Mouse (Mus musculus) intestine, embryonic 16.5 days (tissue): ENCODE results near the gene Lcp1. TPM values are rescaled to one million over a fixed set of nuclear protein-coding genes. Genes with fewer than 3 reads are reported as not detected.

ENCODE experiments used
- ATAC-seq: fragments of 200-750 bp; cut with Nextera tagmentation; 2 replicates; pipeline ENCODE4 v1.8.0; 2017; ENCODE audit warnings: moderate TSS enrichment, moderate library complexity
- H3K27ac ChIP-seq: fragments of 300-500 bp; sonication (generic); 2 replicates; pipeline ENCODE4 v1.5.1; 2014; ENCODE audit warnings: mild to moderate bottlenecking, low read length
- H3K27me3 ChIP-seq: fragments of 300-500 bp; sonication (generic); replicated peaks from 2 replicates; pipeline ENCODE4 v1.6.1; 2014; ENCODE audit warnings: low read length, control low read depth, mixed read lengths; ENCODE audit not compliant: control insufficient read depth, insufficient read depth
- H3K36me3 ChIP-seq: fragments of 300-500 bp; sonication (generic); 2 replicates; pipeline ENCODE4 v1.6.1; 2014; ENCODE audit warnings: low read length, control low read depth; ENCODE audit not compliant: control insufficient read depth, insufficient read depth
- H3K4me1 ChIP-seq: fragments of 300-500 bp; sonication (generic); 2 replicates; pipeline ENCODE4 v1.6.1; 2014; ENCODE audit warnings: low read length, control low read depth, mixed read lengths; ENCODE audit not compliant: control insufficient read depth, insufficient read depth
- H3K4me2 ChIP-seq: fragments of 300-500 bp; sonication (generic); 2 replicates; pipeline ENCODE4 v1.6.1; 2014; ENCODE audit warnings: low read depth, low read length, control low read depth
- H3K4me3 ChIP-seq: fragments of 300-500 bp; sonication (generic); 2 replicates; pipeline ENCODE4 v1.5.1; 2014; ENCODE audit warnings: mild to moderate bottlenecking, low read length
- H3K9ac ChIP-seq: fragments of 300-500 bp; sonication (generic); 2 replicates; pipeline ENCODE4 v1.6.1; 2014; ENCODE audit warnings: low read depth, low read length
- H3K9me3 ChIP-seq: fragments of 300-500 bp; sonication (generic); 2 replicates; pipeline ENCODE4 v1.6.1; 2016; ENCODE audit warnings: low read length, control low read depth; ENCODE audit not compliant: control insufficient read depth
- WGBS: fragments of 180-500 bp; shearing (Covaris S2); extraction: QIAGEN DNeasy Blood & Tissue Kit; methylation state at CpG from one replicate; pipeline ENCODE4 v1.1.7; 2014; 5-methylcytosine and 5-hydroxymethylcytosine counted together
- polyA plus RNA-seq: library from polyadenylated mRNA; unstranded; fragments of >200 nt; fragmentation: Nextera tagmentation; extraction: Ambion mirVana; gene quantifications from 2 replicates; pipeline ENCODE4 v1.2.1, GENCODE M21; 2015

Lcp1 gene
- polyA plus RNA-seq, 1 experiment from 2014 or later: 105 TPM

- 82% methylated on average over 8 of the region's 8 CpGs for WGBS
- no peak overlapping the region for H3K4me2 ChIP-seq
- H3K4me3 ChIP-seq: no peak overlapping the region
- H3K27ac ChIP-seq: no peak overlapping the region
- no peaks in the 10 kb centered on the region for H3K4me1 ChIP-seq
- H3K9me3 ChIP-seq: no peaks in the 10 kb centered on the region
- H3K27me3 ChIP-seq: no peaks in the 10 kb centered on the region
- no peak for ATAC-seq
- H3K9ac ChIP-seq: no peak overlapping the region
- H3K36me3 ChIP-seq: no peaks in the 10 kb centered on the region
These were observed 106.2 kb downstream of the Lcp1 start for GRCm38 (mm10) chr14:75237096-75237495.

DNA sequence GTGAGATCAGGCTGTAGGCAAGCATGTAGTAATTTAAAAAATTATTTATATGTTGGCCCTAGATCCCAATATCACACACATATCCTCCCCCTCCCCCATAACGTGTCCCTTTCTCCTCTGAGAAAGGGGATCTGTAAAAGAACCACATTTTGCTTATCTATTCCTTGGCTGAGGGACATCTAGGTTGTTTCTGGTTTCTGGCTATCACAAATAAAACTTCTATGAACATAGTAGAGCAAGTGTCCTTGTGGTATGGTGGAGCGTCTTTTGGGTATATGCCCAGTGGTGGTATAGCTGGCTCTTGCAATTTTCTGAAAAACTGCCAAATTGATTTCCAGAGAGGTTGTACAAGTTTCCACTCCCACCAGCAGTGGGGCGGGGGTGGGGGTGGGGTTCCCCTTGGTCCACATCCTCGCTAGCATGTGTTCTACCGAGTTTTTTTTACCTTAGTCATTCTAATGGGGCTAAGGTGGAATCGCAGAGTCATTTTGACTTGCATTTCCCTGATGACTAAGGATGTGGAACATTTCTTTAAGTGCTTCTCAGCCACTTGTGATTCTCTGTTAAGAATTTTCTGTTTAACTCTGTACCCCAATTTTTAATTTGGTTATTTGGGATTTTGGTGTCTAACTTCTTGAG lies 107.3 kb downstream of the Lcp1 start:
- Histone ChIP-seq H3K4me3 (no peak overlapping the region), H3K4me2 (no peak overlapping the region), H3K9ac (no peak overlapping the region), H3K9me3 (no peaks in the 10 kb centered on the region), H3K27ac (no peak overlapping the region), H3K36me3 (no peaks in the 10 kb centered on the region), H3K4me1 (no peaks in the 10 kb centered on the region), H3K27me3 (no peaks in the 10 kb centered on the region)
- ATAC-seq: no peak
- 84% methylated on average over 6 of the region's 6 CpGs for WGBS

- no peak within 1 kb of the TSS for H3K9ac ChIP-seq
- 61% methylated on average over 5 of the region's 5 CpGs for WGBS
- ATAC-seq: peak; percentile 66
These were observed 111.2 kb downstream of the Lcp1 start, which contains the start of gene Cpb2 for GRCm38 (mm10) chr14:75242087-75242486. TSS of gene Cpb2 (plus strand) at chr14:75242287.

DNA sequence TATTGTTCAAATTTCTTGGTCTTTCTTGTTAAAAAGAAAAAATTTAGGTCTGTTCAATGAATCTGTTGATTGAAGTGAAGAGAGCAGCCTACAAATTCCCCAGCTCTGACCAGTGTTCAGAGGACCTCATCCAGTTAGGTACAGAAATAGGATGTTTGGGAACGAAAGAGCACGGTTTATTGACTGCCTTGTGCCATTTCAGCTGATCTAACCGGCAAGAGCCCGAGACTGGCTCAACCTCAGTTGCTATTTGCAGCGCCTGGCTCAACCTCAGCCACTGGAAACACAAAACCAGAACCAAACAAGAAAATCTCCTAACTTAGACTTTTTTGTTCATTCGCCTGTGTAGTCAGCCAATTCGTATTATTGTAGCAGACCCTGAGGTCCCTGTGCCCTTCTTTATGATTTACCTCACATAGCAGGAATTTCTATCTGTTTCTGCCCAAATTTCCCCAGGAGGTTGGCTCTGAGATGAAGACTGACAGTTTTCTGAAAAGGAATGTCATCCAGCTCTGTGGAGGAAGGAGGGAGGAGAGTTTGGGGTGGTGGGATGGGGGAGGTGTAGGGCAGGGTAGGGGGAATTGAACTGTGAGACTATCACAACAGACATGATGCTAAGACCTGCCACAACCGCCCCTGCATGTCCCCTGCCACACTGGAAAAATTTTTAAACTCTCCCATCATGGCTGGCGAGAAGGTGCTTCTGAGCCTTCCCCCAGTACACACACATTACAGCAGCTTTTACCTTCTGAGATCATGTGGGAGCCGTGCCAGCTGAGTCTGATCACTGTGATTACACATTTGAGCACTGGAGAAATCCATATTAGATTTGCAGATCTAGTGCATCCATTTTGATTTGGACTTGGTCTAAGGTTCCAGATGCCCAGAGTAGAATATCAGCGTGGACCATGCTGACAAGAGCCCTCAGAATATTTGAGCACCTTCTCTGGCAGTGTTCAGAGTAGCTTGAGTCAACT lies 115.4 kb downstream of the Lcp1 start:
- WGBS: 78% methylated on average over 11 of the region's 11 CpGs
- no peak overlapping the region for H3K9ac ChIP-seq
- H3K9me3 ChIP-seq: no peaks in the 10 kb centered on the region
- no peaks in the 10 kb centered on the region for H3K27me3 ChIP-seq
- no peak for ATAC-seq
- H3K27ac ChIP-seq: no peak overlapping the region
- H3K4me3 ChIP-seq: no peak overlapping the region
- H3K4me2 ChIP-seq: no peak overlapping the region
- no peaks in the 10 kb centered on the region for H3K36me3 ChIP-seq
- no peaks in the 10 kb centered on the region for H3K4me1 ChIP-seq

More at GRCm38 (mm10) chr14:75242087-75242486, 111.2 kb downstream of the Lcp1 start, which contains the start of gene Cpb2:
- Histone ChIP-seq H3K36me3 (no peaks in the 10 kb centered on the region), H3K9me3 (no peaks in the 10 kb centered on the region), H3K4me3 (no peak within 1 kb of the TSS), H3K4me2 (no peak within 1 kb of the TSS), H3K4me1 (no peaks in the 10 kb centered on the region), H3K27ac (no peak within 1 kb of the TSS), H3K27me3 (no peaks in the 10 kb centered on the region)

DNA sequence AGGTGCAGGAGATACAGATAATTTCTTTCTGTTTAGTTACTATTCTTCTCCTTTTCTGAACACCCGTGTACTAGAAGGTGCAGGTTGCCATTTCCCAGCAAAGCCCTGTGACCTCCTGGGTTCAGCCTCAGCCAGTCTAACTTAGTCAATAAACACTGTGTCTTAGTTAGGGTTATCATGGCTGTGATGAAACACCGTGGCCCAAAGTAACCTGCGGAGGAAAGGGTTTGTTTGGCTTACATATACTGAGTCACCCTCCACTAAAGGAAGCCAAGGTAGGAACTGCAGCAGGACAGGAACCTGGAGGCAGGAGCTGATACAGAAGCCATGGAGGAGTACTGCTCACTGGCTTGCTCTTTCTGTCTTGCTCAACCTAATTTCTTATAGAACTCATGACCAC lies 119.5 kb downstream of the Lcp1 start:
- no peak overlapping the region for H3K9ac ChIP-seq
- H3K27me3 ChIP-seq: no peaks in the 10 kb centered on the region
- ATAC-seq: no peak
- no peak overlapping the region for H3K27ac ChIP-seq
- H3K36me3 ChIP-seq: no peaks in the 10 kb centered on the region
- 73% methylated on average over 3 of the region's 3 CpGs for WGBS
- no peak overlapping the region for H3K4me3 ChIP-seq
- no peaks in the 10 kb centered on the region for H3K9me3 ChIP-seq
- H3K4me2 ChIP-seq: no peak overlapping the region
- no peaks in the 10 kb centered on the region for H3K4me1 ChIP-seq

DNA sequence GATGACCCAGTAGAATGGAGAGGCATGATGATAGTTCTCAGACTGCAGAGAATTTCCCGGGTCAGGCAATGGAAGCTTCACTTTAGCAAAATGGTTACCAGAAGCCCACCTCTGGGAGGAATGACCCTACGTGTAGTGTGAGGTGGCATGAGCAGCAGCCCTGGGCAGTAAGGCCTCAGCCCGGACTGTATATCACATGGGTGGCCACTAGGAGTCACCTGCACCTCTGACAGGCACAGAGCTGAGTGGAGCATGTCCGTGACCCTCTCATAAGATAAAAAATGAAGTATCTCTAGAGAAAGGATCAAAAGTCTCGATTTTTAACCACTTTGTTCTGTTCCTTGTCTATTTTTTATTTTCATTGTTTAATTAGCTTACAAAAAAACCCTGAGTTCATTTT lies 125.6 kb downstream of the Lcp1 start:
- no peaks in the 10 kb centered on the region for H3K36me3 ChIP-seq
- H3K9ac ChIP-seq: no peak overlapping the region
- H3K27ac ChIP-seq: no peak overlapping the region
- no peaks in the 10 kb centered on the region for H3K4me1 ChIP-seq
- no peak for ATAC-seq
- H3K4me3 ChIP-seq: no peak overlapping the region
- WGBS: 42% methylated on average over 5 of the region's 5 CpGs
- H3K4me2 ChIP-seq: no peak overlapping the region
- H3K9me3 ChIP-seq: no peaks in the 10 kb centered on the region
- H3K27me3 ChIP-seq: no peaks in the 10 kb centered on the region

DNA sequence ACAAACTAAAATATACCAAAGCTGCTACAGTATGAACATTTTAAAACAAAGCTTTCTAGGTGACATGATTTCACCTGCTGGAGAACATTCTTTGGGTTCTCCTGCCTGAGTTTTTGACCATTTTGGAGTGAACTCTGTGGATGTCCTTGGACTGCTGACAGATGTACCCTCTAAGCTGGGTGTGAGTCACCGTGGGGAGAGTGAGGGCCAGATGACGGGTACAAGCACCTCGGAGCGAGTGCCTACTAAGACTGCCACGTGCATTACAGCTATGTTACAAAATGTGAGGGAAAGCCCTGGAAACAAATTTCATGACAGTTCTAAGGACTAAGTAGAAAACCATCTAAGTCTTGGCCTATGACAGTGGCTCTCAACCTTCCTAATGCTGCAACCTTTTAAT lies 138.6 kb downstream of the Lcp1 start:
- ATAC-seq: no peak
- Histone ChIP-seq H3K9ac (no peak overlapping the region), H3K27me3 (no peaks in the 10 kb centered on the region), H3K4me1 (no peaks in the 10 kb centered on the region), H3K36me3 (no peaks in the 10 kb centered on the region), H3K4me3 (no peak overlapping the region), H3K9me3 (no peaks in the 10 kb centered on the region), H3K27ac (no peak overlapping the region), H3K4me2 (no peak overlapping the region)
- 85% methylated on average over 5 of the region's 5 CpGs for WGBS

DNA sequence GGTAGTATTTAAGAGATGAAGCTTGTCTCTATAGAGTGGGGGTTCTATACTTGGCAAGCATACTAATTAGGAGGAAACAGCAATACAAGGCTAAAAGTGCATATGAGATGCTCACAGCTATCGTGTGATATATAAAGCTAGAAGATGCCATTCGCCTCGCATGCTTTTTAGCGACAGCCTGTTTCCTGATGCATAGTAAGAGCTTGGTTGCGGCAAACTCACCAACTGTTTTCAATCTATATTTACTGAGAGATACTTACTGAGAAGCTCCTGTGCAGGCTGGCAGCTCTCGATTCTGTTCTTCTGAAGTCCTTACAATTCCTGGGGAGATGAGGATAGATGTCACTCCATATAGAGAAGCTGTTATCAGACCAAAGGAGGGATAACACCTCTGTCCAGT lies 148.8 kb downstream of the Lcp1 start:
- H3K4me2 ChIP-seq: no peak overlapping the region
- no peaks in the 10 kb centered on the region for H3K36me3 ChIP-seq

GRCm38 (mm10) chr14:75280406-75280805 lies 149.5 kb downstream of the Lcp1 start:
- no peak overlapping the region for H3K4me2 ChIP-seq
- no peaks in the 10 kb centered on the region for H3K27me3 ChIP-seq
- H3K9ac ChIP-seq: no peak overlapping the region
- 50% methylated on average over 5 of the region's 5 CpGs for WGBS
- H3K9me3 ChIP-seq: no peaks in the 10 kb centered on the region
- H3K36me3 ChIP-seq: no peaks in the 10 kb centered on the region
- no peak overlapping the region for H3K4me3 ChIP-seq
- ATAC-seq: no peak
- no peak overlapping the region for H3K27ac ChIP-seq
- H3K4me1 ChIP-seq: peaks cover 3% of the 10 kb centered on the region; the same call in 1 of the 2 replicates

More for the DNA sequence above, 148.8 kb downstream of the Lcp1 start:
- Histone ChIP-seq H3K27ac (no peak overlapping the region), H3K4me3 (no peak overlapping the region), H3K4me1 (peaks cover 3% of the 10 kb centered on the region; the same call in 1 of the 2 replicates), H3K9ac (no peak overlapping the region), H3K27me3 (no peaks in the 10 kb centered on the region), H3K9me3 (no peaks in the 10 kb centered on the region)
- ATAC-seq: no peak
- 85% methylated on average over 6 of the region's 6 CpGs for WGBS
